Mouse (Mus musculus) layer of hippocampus, adult 18-20 months (tissue): ENCODE results near the gene Crlf1. TPM values are rescaled to one million over a fixed set of nuclear protein-coding genes. Genes with fewer than 3 reads are reported as not detected.

Source experiments
- DNase-seq, 2 experiments: peaks; one replicate each; pipeline ENCODE4 v3.0.0; 2022; ENCODE audit warnings: low spot score in 2 of 2
- long read RNA-seq: library from polyadenylated mRNA; stranded (forward); transcript quantifications from one replicate; pipeline ENCODE4 v2.0.0, GENCODE M21; 2021
- total RNA-seq, 2 experiments: library from RNA; stranded (reverse); gene quantifications; 2 replicates each; pipeline ENCODE4 v1.2.3; 2021

The Crlf1 gene
- total RNA-seq, result 10 to 100 TPM; 33.1 to 38.2 TPM
- long read RNA-seq, transcript Crlf1-201 (9 exons, 1,644 nt), result major isoform, 18 of 39 reads
- long read RNA-seq, partial matches to known transcripts, result 1 of 39 reads
- long read RNA-seq, other reads (novel, unspliced or antisense), result 20 of 39 reads

- no peak for DNase-seq
Measured at GRCm38 (mm10) chr8:70492664-70493640, at the start of gene Crlf1. Crlf1 (plus strand) TSS chr8:70493158.

GRCm38 (mm10) chr8:70443326-70443725 lies 49.6 kb upstream of the Crlf1 start:
- DNase-seq, result no peak

- DNase-seq, result no peak
Measured at GRCm38 (mm10) chr8:70445988-70446387, 47.0 kb upstream of the Crlf1 start.

GRCm38 (mm10) chr8:70447639-70448420 lies 45.1 kb upstream of the Crlf1 start:
- DNase-seq, result peak in 1 of 2 experiments; percentile 55

GRCm38 (mm10) chr8:70452196-70452966 lies 40.6 kb upstream of the Crlf1 start:
- peak; percentile 57 to 65 for DNase-seq

- DNase-seq, result peak in 1 of 2 experiments; percentile 56
Measured at GRCm38 (mm10) chr8:70453852-70454251, 39.1 kb upstream of the Crlf1 start.

GRCm38 (mm10) chr8:70456996-70457395 lies 36.0 kb upstream of the Crlf1 start:
- DNase-seq, result no peak

- no peak for DNase-seq
Measured at GRCm38 (mm10) chr8:70457882-70458281, 35.1 kb upstream of the Crlf1 start.

GRCm38 (mm10) chr8:70458462-70458861 lies 34.5 kb upstream of the Crlf1 start:
- no peak for DNase-seq

GRCm38 (mm10) chr8:70459636-70460035 lies 33.3 kb upstream of the Crlf1 start:
- DNase-seq, result no peak

- no peak for DNase-seq
Measured at GRCm38 (mm10) chr8:70460199-70460598, 32.8 kb upstream of the Crlf1 start.

- DNase-seq, result peak; percentile 66 to 77
Measured at GRCm38 (mm10) chr8:70460606-70461005, 32.4 kb upstream of the Crlf1 start.

GRCm38 (mm10) chr8:70461765-70462515 lies 31.0 kb upstream of the Crlf1 start:
- DNase-seq, result no peak

GRCm38 (mm10) chr8:70462516-70462813 lies 30.5 kb upstream of the Crlf1 start:
- peak in 1 of 2 experiments; percentile 64 for DNase-seq

GRCm38 (mm10) chr8:70463306-70463705 lies 29.7 kb upstream of the Crlf1 start:
- DNase-seq, result peak; percentile 84 to 89

GRCm38 (mm10) chr8:70464162-70464561 lies 28.8 kb upstream of the Crlf1 start:
- DNase-seq, result no peak

GRCm38 (mm10) chr8:70465701-70466100 lies 27.3 kb upstream of the Crlf1 start:
- DNase-seq, result no peak

GRCm38 (mm10) chr8:70466305-70466704 lies 26.7 kb upstream of the Crlf1 start:
- DNase-seq, result no peak

GRCm38 (mm10) chr8:70466771-70467170 lies 26.2 kb upstream of the Crlf1 start:
- DNase-seq, result no peak

- no peak for DNase-seq
Measured at GRCm38 (mm10) chr8:70467229-70467725, 25.7 kb upstream of the Crlf1 start.
